Mouse (Mus musculus) ovary, postnatal 36 days (tissue): Measurements from ENCODE around the gene Batf2.
"Not testable (repeated sequence)": the region's sequence is repeated elsewhere in the genome, so short reads cannot be mapped to it uniquely, and the experiment has no call there.

Experiments
- DNase-seq: peaks from one replicate; pipeline ENCODE4 v3.0.0; 2022; ENCODE audit warnings: low spot score, mixed read lengths

Gene Batf2

DNA sequence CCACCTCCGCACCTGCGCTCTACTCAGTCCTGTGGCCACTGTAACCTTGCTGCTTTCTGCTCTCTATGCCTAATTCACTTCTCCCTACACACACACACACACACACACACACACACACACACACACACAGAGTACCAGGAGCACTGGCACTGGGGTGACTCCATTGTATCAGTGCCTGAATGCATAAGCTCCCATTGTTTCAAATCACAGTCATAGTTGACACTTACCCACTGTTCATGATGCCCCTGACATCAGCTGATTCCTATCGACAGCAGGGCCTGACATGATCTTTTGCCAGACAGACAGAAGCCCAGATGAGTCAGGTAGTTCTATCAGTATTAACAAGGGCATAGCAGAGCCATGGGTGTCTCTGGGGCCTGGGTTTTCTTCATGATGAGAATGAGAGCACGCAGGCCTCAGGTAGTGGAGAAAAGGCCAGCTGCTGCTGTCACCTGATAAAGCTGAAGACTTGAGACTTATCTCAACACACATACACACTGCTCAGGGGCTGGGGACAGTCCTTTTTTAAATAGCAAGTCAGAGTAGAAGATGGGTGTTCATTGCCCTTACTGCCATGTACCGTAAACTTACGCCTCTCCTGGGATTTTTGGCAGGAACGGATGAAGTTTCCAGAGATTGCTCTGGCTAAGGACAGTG, 8.5 kb upstream of the Batf2 start:
- DNase-seq, result no peak

DNA sequence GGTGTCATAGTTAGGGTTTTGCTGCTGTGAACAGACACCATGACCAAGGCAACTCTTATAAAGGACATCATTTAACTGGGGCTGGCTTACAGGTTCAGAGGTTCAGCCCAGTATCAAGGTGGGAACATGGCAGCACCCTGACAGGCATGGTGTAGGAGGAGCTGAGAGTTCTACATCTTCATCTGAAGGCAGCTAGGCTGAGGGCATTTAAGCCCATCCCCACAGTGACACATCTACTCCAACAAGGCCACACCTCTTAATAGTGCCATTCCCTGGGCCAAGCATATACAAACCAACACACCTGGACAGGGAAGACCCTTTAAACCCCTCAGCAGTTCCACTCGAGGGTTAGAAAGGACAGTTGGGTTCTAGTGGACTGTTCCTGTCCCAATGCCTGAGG, 7.6 kb upstream of the Batf2 start:
- DNase-seq, result not testable (repeated sequence)

DNA sequence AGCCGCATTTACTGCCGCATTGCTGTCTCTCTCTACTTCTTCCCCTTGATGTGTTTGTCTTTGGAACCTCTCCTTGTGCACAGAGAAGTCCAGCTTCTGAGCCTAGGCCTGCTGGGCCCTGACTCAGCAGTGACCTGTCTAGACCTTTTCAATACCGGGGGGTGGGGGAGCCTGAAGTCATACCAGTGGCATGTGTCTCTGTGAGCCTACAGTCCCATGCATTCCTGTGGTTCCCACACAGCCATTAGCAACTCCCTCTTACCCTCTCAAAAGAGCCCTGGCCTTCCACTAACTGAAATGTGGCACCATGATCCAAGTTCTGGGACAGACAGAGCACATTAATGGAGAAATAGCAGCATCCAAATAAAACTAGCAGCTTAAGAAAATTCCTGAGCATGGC, 4.4 kb upstream of the Batf2 start:
- DNase-seq, result no peak

GRCm38 (mm10) chr19:6139701-6140100, 1.1 kb upstream of the Batf2 start:
- DNase-seq, result no peak

GRCm38 (mm10) chr19:6140374-6140677, 457 bp upstream of the Batf2 start:
- no peak for DNase-seq

DNA sequence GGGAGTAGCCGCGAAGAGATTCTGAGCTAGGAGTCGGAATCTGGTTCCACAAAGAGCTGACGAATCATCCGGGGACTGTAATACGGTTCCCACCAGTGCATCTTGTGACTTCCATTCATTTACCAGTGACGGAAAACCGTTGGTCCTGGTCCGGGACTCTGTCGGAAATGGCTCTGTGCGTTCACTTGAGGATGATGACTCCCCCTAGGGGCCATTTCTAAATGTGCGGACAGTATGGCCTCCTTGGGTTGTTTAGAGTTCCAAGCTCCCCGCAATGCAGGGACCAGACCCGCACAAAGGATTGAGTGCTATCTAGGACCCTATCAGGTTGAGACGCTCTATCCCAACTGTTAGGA, 589 bp downstream of the Batf2 start, which contains the start of gene Arl2:
TSS of gene Arl2 (minus strand) at position 155 of the 356 bp plus-strand sequence.
- peak; percentile 55 for DNase-seq

- DNase-seq, result no peak
Observed at GRCm38 (mm10) chr19:6144842-6145241, 4.1 kb downstream of the Batf2 start.

DNA sequence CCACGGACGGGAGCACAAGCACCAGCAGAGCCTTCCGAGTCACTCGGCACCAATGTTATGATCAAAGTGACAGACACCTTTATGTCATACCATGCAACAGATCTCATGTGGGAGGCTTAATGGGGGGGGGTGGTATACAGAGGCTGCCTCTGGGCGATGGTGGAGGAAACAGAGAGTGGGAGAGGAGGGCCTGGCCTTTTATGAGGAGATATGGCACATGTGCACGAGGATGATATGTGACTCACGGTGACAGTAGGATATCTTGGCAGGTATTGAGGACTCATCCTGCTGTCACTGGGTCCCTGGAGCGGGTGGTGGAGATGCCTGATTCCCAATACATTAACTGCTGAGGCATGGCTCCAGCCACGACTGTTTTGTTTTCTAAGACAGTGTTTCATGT, 14.4 kb downstream of the Batf2 start:
- DNase-seq, result no peak

DNA sequence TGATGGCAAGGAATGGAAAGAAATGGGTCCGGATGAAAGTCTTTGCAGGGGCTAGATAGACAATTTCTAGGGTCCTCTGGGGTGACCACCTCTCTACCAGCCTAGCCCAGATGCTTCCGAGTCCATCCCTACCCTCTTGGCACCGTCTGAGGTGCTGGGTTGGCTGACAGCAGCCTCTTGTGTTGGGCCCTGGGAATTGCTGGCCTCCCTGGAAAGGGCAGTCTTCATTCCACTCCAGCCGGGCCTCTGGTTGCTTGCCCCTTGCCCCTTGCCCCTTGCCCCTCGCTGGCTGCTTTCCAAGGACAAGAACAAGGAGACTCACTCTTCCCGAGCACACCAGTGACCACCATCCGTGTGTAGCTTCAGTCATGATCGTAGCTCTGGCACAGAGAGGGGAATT, 15.6 kb downstream of the Batf2 start:
- no peak for DNase-seq

GRCm38 (mm10) chr19:6157220-6157619, 16.4 kb downstream of the Batf2 start:
- no peak for DNase-seq

- no peak for DNase-seq
Observed at GRCm38 (mm10) chr19:6163872-6164547, 23.2 kb downstream of the Batf2 start.

DNA sequence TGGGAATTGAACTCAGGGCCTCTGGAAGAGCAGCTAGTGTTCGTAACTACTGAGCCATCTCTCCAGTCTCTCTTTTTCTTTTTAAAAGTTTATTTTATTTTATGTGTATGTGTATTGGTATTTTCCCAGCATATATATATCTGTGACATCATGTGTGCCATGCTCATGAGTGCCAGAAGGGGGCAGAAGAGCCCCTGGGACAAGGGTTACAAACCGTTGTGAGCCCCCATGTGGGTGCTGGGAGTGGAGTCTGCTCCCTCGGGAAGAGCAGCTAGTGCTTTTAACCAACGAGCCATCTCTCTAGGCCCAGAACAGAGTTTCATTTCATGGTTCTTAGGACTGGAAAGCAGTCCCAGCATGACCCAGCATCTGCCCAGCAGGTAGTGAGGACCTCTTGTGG, 26.0 kb downstream of the Batf2 start:
- no peak for DNase-seq

GRCm38 (mm10) chr19:6171215-6171614, 30.4 kb downstream of the Batf2 start:
- DNase-seq, result no peak

DNA sequence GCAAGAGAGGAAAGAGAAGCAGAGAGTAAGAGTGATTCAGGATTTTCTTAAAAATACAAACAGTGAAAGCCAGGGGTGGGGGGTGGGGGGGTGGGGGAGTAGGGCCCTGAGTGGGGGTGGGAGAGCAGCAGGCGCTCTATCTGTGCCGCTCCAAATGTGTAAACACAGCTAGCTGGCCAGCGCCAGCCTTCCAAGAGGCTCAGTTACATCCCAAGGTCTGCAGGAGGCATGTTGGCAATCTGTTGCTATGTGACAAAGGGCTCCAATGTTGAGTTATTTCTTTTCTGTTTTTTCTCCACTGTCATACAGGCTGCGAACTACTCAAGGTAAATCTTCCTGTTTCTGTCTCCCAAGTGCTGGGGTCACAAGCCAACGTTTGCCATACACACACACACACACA, 34.0 kb downstream of the Batf2 start:
- DNase-seq, result peak; percentile 53

DNA sequence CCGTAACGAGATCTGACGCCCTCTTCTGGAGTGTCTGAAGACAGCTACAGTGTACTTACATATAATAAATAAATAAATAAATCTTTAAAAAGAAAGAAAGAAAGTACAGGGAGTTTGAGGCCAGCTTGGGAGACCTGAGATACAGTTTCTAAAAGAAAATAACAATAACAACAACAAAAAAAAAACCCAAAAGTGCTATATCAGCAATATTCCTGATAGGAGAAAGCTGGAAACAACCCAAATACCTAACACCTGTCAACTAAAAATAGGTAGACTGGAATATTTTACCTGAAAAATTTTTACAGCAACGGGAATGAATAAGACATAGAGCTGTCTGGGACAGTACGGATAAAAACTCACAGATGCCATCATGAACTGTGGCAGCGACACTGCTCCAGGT, 38.0 kb downstream of the Batf2 start:
- no peak for DNase-seq

DNA sequence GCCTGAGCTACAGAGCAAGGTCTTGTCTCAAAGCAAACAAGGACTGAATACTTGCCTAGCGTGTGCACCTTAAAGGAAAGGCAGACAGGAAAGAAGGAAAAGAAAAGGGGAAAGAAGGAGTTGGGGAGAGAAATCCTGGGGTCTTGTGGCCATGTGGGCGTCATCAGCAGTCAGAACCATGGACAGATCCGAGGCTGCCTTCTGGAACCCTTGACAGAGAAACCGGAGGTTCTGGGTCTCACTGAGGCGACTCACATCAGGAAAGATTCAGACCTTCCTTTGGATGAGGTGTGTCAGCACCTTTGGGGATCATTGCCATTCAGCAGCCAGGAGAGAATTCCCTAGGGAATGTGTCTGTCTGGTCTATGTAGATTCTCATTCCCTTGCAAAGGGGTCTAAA, 40.8 kb downstream of the Batf2 start:
- peak; percentile 34 for DNase-seq

DNA sequence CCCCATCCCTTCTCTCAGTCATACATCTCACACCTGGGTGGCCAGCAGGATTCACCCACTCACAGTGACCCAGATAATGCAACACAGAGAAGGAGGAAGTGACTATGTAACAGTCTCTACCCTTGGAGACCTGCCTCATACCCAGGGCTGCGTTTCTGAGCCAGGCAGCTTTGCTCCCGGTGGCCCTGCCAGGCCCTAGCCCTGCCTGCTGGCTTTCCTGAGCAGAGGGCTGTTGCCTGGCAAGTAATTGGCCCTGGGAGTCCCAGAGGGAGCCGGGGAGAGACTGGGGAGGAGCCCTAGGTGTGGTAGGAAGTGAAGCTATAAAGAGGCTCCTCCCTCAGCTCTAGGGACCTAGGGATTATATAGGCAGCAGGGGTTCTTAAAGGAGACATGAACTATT, 41.8 kb downstream of the Batf2 start:
- DNase-seq, result no peak

- DNase-seq, result no peak
Observed at GRCm38 (mm10) chr19:6184131-6184530, 43.3 kb downstream of the Batf2 start, which contains the start of gene Majin. TSS of gene Majin (plus strand) at chr19:6184388.

GRCm38 (mm10) chr19:6204265-6204664, 63.5 kb downstream of the Batf2 start:
- no peak for DNase-seq

GRCm38 (mm10) chr19:6206716-6207115, 65.9 kb downstream of the Batf2 start:
- DNase-seq, result no peak

DNA sequence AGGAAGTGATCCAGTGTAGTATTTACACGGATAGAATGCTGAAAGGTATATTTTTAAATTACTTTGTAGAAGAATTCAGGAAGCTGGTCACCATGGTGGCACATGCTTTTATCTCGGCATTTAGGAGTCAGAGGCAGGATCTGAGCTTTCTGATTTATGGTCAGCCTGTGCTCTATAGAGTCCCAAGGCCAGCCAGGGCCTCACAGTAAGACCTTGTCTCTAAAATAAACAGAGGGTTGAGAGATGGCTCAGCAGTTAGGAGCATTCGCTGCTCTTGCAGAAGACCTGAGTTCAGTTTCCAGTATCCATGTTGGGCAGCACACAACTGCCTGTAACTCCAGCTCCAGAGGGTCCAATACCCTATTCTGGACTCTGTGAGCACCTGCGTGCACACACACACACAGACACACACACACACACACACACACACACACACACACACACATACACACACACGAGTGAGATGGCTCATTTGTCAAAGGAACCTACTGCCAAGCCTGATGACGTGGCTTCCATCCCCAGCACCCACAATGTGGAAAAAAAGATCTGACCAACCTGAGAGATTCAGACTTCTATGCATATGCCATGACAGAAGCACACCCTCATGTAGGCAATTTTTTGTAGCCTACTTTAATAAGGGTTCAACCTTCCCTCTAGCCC, 75.4 kb downstream of the Batf2 start:
- DNase-seq, result no peak

DNA sequence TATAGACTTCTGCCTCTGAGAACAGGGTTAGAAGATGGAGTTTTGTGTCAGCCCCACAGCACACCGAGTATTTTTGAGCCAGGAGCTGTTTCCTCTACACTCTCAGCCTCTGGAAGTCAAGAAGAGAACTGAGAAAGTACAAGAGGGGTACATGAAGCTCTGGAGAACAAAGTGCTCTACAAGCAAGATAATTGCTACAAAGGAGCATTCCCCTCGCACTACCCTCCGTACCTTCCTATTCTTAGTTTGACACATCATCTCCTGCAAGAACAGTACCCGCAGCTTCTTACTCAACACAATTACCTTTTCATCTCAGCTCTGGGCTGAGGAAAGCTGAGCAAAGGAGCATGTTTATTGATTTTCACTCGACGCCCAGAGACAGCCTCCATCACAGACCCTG, 77.8 kb downstream of the Batf2 start:
- DNase-seq, result no peak
